Mouse (Mus musculus): ENCODE data around the gene Kctd18.
A peak's percentile ranks its signal among the peaks of the same experiment; 100 is the strongest.
"Not testable (repeated sequence)": the region's sequence is repeated elsewhere in the genome, so short reads cannot be mapped to it uniquely, and the experiment has no call there.

Gene Kctd18

DNA sequence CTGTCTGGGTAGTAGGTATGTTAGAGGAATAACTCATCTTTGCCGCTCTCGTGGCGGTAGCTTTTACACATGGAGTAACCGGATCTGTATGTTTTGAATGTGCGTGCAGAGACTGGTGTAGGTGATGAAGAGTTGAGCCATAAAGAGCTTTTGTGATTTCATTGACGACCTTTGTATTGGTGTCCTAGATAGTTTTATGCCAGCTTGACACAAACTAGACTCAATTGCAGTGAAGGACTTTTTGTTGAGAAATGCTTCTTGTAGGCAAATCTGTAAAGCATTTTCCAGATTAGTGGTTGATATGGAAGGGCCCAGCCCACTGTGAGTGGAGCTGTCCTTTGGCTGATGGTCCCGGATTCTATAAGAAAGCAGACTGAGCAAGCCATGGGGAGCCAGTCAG, at the start of gene Kctd18:
Gene Kctd18, minus strand, starts transcription at position 101 of the 400 bp plus-strand sequence.
- DNase-seq = no peak

DNA sequence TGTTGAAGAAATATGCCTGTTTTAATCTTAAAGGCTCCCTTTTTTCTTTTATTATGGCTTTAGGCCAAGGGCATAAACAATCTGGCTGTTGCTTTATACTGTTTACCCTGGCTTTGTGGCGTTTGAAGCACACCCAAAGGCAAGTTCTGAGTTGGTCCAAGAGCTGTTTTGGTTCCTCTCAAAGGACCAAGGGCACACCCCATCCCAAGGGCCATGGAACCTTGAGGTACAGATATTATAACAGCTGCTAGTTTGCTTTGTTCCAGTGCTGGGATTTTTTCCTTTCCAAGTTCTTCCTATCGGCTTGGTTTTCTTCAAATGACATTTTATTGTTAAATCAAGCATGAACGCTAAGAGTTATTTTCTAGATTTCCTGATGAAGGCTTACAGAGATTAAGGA, 46.9 kb upstream of the Kctd18 start:
- DNase-seq = no peak

DNA sequence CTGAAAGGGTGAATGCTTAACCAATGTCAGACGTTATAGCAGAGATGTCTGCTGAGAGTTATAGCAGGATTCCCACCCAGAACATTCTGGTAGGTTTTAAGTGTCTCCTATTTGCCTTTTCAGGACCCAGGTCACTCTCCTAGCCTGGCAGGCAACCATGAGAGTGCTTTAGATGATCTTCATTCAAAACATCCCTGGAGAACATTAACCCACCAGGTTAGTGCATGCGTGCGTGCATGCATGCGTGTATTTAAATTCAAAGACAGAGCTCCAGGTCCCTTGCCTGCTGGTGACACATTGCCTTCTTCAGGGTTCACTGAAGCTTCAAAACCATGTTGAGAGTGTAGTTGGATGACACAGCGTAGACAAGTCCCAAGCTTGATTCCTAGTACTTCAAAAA, 46.4 kb upstream of the Kctd18 start:
- DNase-seq = no peak

GRCm38 (mm10) chr1:58062131-58062530, 43.4 kb upstream of the Kctd18 start:
- DNase-seq = no peak

GRCm38 (mm10) chr1:58058846-58059245, 40.1 kb upstream of the Kctd18 start:
- DNase-seq = no peak

GRCm38 (mm10) chr1:58056939-58057338, 38.2 kb upstream of the Kctd18 start:
- no peak for DNase-seq

DNA sequence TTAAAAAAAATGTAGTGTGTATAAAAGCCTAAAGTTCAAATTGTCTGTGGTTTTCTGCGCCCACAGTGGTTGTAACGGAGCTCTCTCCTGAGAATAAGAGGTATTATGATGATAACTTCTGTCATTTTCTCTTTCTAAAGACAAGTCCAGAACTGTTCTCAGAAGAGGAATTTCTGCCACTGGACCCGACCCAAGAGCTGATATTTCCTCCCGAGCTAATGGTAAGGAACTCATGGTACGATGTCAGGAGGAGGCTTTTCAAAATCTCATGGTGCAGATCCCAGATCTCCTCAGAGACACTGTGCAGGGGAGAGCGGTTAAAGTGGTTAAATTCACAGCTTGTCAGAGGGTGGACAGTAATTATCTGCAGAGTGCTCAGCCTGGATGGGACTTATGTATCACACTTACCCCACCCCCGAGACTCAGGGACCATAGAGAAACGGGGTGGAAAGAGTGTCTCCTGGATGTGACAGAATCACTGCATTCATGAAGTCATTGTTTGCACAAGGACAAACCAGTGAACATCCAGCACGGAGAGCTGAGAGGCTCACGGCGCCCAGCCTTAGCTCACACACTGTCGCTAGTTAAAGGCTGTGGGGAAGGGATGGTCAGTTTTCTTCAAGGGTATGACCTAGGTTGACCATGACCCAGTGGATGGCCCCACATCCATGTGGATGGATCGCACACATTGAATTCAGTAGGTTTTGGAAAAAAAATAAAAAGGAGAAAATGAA, 37.5 kb upstream of the Kctd18 start:
- DNase-seq = no peak

GRCm38 (mm10) chr1:58055598-58055997, 36.8 kb upstream of the Kctd18 start:
- no peak for DNase-seq

DNA sequence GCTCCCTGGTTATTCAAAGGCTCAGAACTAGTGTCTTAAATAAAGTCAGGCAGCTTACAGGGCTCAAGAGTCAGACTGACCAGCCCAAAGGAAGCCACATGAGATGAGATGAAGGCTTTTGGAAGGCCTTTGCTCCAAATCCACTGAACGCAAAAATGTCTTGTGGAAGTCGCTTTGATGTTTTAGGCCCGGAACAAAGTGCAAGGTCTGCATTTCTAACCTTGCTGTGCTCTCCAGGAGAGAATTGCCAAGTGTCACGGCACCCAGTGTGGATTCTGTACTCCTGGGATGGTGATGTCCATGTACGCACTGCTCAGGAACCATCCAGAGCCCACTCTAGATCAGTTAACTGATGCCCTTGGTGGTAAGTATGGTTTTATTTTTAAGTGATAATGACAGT, 30.4 kb upstream of the Kctd18 start:
- no peak for DNase-seq

DNA sequence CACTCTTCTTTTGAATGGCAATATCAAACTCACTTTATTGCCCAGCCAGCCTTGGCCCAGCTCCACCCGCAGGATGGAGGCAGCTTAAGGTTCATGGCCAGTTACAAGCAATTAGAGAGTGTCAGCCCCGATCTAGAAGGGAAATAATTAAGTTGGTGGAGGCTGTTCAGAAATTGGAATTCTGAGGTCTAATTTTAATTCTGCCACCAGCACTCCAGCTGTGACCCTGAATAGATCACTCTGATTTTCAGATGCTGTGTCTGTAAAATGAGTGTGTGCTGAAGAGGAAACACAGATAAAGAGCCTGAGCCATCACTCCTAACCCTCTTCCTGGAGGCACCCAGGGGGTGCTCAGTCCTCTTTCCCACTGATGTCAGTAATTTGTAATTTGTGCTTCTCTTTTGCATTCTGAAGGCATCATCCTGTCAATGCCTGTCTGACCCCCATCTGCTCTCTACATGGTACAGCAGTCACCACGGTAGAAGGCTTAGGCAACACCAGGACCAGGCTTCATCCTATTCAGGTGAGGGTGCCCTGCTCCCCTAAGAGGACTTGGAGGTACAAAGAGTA, 28.1 kb upstream of the Kctd18 start:
- no peak for DNase-seq

DNA sequence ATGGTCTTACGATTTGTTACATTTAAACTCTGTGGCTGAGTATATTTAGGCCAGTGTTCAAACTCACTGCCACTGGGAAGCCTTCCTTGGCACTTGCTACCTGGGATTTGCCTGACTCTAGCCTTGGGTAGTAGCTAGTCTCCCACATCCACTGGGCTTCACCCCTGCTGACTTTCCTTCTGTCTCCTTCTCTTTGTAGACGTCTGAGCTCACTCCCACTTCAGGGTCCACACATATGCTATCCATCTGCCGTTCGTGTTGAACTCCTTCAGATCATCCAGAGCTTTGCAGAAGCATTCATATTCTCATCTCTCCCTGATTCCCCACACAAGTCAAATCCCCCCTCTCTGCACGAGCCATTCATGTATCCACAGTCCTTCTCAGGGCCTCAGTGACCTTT, 26.8 kb upstream of the Kctd18 start:
- no peak for DNase-seq

GRCm38 (mm10) chr1:58045076-58045475, 26.3 kb upstream of the Kctd18 start:
- no peak for DNase-seq

DNA sequence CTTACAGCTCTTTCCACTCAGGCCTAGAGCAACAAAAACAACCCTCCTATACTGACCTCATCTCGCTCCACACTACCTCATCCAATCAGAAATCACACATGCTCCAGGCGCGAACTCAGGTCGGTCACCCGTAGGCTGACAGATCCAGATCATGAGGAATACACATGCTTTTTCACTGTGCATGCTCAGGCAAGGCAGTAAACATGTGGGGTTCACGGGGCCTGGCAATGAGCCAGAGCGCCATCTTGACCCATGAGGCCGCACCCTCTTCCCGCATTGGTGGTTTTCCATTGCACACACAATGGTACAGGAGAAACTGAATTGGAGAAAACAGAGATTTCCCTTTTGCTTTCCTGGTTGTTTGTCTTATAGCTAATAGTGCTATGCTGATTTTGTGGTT, 18.6 kb upstream of the Kctd18 start:
- DNase-seq = not testable (repeated sequence)

DNA sequence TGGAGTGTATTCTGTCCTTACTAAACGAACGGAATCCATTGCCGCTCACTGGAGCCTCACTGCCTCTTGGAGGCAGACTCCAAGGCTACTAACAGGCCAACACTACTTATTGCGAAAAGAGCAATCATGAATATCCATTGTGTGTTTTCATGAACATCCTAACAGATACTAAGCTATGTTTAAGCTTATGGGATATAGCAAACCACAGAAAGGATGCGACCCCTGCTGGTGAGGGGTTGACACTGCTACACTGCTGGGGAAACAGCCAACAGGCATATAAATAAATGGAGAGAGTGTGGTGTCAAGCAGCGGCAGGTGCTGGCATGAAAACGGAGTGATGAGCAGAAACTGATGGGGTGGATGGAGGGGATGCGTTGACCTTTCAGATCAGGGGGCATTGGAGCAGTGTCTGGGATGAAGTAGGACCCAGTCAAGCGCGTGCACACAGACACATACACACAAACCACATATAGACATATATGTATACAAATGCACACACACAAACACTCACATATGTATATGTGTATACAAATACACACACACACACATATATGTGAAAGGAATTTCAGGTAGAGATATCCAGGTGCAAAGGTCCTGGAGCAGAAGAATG, 12.5 kb upstream of the Kctd18 start:
- peak; percentile 66 for DNase-seq

DNA sequence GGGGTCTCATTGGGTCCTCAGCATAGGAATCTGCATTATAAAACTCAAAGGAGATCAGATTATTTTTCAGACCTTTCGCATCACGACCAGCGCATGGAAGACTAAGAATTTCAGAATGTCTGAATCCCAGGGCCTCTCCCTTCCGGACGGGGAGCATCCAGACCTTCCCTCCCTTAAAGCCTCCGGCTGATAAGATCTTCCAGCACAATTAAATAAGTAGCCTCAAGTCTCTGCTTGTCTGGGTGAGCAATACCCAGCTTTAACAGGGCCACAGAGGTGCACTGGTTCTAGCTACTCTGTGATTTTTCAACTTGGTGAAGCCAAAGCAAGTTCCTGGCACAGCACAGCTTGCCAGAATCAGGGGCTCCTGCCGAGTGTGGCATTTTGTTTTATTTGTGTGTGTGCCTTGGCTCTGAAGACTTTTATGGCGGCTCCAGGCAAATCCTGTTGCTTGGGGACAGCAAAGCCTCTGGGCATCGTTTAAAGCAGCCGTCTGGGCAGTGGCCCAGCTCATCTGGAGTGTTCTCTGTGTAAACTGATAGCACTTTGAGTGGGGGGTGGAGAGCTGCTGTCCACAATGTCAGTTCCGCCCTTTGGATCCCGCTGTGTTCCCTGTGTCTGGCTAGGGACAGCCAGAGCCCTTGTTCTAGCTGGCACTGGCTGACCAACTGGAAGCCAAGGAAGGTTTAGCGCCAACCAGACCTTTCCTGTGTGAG, 11.6 kb upstream of the Kctd18 start:
- DNase-seq = peak; percentile 37

GRCm38 (mm10) chr1:58029636-58030117, 10.9 kb upstream of the Kctd18 start, which contains the start of gene Aox1:
TSS of gene Aox1 (plus strand) at chr1:58029931.
- no peak for DNase-seq

DNA sequence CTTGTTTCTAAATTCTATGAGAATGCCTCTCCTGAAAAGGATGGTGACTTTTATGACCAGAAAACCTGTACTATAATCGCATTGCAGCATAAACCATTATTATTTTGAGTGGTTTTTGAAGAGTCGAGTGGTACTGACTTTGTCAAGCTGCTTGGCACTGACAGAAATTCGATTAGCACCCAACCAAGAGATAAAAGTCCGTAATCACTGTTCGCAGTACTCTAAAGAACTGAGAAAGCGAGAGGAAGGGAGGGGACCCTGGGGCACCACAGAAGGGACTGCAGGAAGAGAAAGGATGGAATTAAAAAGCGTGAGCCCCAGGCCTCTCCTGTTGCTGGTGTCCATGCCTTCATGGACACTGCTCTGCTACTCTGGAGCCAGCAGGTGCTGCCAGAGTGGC, 9.0 kb upstream of the Kctd18 start:
- DNase-seq = no peak

DNA sequence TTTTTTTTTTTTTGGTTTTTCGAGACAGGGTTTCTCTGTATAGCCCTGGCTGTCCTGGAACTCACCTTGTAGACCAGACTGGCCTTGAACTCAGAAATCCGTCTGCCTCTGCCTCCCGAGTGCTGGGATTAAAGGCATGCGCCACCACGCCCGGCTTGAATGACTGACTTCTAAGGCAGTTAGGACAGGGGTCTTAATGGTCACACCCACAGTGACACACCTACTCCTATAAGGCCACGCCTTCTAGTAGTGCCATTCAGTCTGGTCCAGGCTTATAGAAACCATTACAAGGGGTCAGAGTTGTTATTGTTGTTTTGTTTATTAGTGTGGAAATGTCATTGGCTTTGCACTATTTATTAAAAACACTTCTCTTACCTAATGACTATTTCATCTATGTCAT, 12.4 kb downstream of the Kctd18 start:
- DNase-seq = not testable (repeated sequence)

GRCm38 (mm10) chr1:57998146-57998545, 20.6 kb downstream of the Kctd18 start:
- DNase-seq = no peak

- DNase-seq = no peak
These were observed 22.6 kb downstream of the Kctd18 start for GRCm38 (mm10) chr1:57996133-57996615.

- DNase-seq = peak; percentile 91
These were observed 23.2 kb downstream of the Kctd18 start, which contains the start of gene Sgo2a for GRCm38 (mm10) chr1:57995432-57996132. TSS of gene Sgo2a (plus strand) at chr1:57995971.

- DNase-seq = no peak
These were observed 27.5 kb downstream of the Kctd18 start for GRCm38 (mm10) chr1:57991277-57991676.

Measured in right cerebral cortex, postnatal 4 days (tissue).